Mouse (Mus musculus) thymus, adult 2 months (tissue): ENCODE measurements around the gene Chd6.

Source experiments
- CTCF ChIP-seq: fragments of 200-500 bp; IDR thresholded peaks from 2 replicates; pipeline ENCODE4 v1.5.1; 2012; ENCODE audit warnings: mild to moderate bottlenecking, control low read depth, low read length, moderate library complexity, borderline replicate concordance; ENCODE audit not compliant: control insufficient read depth, poor library complexity, insufficient read depth; ENCODE audit errors: extremely low read depth
- POLR2A ChIP-seq: fragments of 200-500 bp; IDR thresholded peaks from 2 replicates; pipeline ENCODE4 v1.6.1; 2012; ENCODE audit warnings: mild to moderate bottlenecking, low read length, control low read depth, moderate library complexity; ENCODE audit not compliant: control insufficient read depth, poor library complexity, insufficient read depth; ENCODE audit errors: extremely low read depth

DNA sequence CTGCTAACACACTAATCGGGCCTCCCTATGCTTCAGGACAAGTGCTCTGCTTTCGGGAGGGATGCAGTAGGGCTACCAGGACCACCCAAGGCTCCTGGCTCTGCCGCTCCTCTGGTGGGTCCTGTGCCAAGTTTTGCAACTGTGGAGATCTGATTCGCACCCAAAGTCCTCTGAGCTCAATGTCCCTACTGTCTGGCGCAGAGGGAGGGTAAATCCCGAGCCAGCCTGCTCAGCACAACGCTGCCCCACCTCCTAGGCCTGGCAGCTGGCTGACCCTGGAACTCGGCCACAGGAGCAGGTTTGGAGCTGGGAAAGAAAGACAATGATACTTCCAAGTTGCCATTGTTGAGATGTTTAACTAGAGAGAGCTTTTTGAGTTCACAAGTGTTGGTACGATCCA lies 183.7 kb downstream of the Chd6 start:
- TF ChIP-seq CTCF = no peak
- TF ChIP-seq POLR2A = no peak
